Mouse (Mus musculus): Measurements from ENCODE around the gene Stambpl1.

The Stambpl1 gene

DNA sequence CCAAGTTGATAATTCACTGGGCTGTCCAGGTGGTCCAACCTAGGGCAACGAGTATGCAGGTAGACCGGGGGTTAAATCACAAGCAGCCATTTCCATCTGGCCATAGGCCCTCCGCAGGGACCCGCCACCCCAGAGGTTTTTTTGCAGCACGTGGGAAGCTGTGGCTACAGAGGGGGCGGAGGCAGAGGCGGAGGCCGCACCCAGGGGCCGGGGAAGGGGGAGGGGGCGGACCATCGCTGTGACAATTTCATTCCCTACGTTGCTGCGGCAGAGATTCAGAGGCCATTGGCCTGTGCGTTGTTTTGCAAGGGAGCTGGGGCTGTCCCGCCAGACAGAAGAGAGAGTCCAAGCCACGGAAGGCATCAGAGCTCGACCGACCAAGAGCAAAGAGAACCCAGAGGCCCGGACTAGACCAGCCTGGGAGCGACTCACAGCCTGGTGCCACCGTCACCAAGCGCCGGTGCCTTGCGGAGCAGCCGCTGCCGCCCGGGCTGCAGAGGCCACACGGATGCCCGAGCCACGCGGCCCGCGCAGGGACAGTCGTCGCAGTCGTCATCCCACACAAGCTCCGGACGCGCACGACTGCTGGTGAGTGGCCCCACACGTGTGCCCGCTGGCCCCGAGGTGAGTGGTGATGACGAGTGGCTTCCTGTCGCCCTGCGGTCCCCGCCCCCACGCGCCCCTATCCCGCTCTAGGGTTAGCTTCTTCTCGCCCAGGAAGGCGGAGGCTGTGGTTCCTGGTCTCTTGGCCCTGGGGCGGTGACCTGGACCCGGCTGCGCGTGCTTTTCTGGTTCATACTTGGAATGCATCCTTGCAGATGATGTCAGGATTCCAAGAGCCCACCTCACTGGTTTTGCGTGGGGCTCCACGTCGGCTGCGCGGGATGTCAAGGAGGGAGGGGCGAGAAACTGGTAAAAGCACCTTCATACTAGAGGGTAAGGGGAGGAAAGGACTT lies at the start of gene Stambpl1:
Gene Stambpl1, plus strand, starts transcription at position 222 of the 956 bp plus-strand sequence.
- DNase-seq (ENCODE audit: low read depth) = peak; percentile 93

DNA sequence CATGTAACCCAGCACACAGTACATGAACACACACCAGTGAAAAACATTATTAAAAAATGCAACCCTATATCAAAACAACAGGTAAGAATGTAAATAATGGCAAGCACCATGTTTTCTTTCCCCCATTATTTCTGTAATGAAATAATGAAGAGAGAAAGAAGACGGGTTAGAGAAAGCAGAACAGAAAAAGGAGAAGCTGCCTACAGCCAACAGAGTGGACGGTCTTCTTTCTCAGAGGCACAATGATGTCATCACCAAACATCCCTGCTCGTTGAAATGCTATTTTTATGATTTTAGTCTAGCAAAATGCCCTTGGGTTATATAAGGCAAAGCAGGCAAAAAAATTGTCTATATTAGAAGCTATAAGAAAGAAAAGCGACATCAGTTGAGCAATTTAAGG lies 43.6 kb upstream of the Stambpl1 start:
- DNase-seq (ENCODE audit: low read depth) = no peak

DNA sequence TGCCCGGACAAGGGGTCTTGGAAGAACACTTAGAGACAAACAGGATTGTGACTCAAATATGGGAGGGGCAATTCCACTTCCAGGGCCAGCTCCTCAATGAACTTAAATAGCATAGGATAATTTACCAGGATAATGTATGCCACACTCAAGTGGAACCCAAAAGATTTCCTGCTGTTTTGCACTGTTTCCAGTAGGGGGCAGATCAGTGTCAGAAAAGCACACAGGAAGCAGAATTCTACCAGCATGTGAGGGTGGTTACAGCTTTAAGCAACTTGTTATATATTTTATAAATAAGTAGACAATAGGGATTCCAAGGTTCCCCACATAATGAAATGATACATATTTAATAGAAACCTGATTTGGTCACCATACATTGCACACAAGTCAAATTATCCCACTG lies 40.1 kb upstream of the Stambpl1 start:
- DNase-seq (ENCODE audit: low read depth) = peak; percentile 80

DNA sequence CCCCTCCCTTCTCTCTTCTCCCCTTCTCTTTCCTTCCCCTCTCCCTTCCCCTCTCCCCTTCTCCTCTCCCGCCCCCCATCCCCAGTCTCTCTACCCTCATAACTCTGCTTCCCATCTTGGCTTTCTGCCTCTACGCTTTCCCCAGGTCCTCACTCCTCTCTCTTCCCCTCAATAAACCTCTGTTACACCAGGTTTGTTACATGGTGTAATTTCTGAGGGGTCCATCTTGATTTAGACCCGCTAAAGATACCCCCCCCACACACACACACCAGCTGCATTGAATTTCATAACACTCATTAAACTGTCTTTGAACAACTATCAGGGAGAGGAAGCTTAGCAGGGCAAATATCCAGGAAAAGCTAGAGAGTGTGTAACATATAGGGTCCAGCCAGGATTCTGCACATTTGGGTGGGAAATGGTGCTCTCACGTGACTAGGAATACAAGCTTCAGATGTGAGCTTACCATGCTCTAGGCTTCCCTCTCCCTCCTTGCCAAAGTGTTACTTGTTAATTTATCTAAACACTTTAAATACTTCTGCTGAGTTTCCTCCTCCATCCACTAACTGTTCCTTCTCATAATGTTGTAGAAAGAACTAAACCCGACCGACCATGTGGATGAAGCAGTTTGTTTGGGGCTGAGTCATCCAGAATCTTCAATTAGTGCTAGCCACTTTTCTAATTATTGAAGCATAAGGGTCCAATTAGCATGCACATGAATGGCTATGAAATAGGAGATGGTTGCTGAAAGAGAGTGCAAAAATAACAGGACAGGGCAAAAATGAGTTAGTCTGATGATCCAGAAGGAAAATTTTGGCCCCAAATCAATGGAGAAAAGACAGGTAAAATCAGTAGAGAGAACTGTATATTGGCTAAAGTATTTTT lies 38.5 kb upstream of the Stambpl1 start:
- DNase-seq (ENCODE audit: low read depth) = no peak

DNA sequence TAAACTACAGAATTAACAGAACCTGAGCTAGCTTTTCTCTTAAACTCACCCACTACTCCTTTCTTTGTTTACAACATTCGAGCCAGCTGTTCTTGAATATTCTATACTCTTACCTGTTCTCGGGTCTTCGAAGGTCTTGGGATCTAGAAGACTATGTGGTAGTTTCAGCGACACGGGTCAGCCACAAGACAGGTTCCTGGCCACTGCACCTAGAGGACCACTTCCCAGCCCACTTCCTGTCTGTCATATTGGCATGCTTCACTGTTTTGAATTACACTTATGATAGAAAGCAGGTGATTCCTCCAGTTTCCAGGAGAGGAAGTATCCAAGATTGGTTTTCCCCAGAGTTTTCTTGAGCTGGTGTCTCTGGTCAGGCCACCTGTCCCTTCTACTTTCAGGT lies 29.3 kb upstream of the Stambpl1 start:
- DNase-seq (ENCODE audit: low read depth) = peak; percentile 44

DNA sequence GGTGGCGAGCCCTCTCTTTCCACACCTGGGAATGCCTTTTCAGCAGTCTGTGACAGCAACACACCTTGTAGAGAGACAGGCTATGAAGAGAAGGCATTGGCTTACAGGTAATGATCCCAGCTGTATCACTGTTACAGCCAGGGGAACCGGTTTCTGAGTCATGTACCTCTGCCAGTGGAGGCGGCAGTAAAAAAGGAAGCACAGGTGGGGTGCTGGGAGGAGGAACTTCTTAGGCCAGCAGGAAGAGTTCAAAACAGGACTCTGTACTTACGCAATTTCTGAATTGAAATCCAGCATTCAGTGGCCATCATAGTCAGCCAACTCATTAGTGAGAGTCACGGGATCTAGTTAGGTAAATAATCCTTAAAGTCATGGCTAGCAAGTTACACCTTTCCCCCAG lies 26.1 kb upstream of the Stambpl1 start, which contains the start of gene Ankrd22:
Gene Ankrd22, minus strand, starts transcription at position 163 of the 400 bp plus-strand sequence.
- DNase-seq (ENCODE audit: low read depth) = no peak

DNA sequence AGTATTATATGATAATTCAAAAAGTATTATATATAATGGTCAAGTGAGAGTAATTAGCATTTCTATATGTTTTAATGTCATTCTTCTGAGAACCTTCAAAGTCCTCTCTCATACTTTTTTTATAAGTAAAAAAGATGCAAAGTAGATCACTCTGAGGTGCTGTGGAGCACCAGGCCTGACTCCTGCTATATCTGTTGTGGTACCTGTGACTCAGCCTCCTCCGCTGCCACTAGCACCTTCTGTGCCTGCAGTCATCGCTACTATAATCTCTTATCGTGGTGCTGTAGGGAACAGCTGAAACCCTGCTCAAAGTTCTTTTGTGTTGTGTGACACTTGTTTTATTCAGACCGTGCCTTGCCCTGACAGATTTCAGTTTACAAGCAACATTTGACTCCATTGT lies 25.6 kb upstream of the Stambpl1 start:
- no peak for DNase-seq (ENCODE audit: low read depth)

DNA sequence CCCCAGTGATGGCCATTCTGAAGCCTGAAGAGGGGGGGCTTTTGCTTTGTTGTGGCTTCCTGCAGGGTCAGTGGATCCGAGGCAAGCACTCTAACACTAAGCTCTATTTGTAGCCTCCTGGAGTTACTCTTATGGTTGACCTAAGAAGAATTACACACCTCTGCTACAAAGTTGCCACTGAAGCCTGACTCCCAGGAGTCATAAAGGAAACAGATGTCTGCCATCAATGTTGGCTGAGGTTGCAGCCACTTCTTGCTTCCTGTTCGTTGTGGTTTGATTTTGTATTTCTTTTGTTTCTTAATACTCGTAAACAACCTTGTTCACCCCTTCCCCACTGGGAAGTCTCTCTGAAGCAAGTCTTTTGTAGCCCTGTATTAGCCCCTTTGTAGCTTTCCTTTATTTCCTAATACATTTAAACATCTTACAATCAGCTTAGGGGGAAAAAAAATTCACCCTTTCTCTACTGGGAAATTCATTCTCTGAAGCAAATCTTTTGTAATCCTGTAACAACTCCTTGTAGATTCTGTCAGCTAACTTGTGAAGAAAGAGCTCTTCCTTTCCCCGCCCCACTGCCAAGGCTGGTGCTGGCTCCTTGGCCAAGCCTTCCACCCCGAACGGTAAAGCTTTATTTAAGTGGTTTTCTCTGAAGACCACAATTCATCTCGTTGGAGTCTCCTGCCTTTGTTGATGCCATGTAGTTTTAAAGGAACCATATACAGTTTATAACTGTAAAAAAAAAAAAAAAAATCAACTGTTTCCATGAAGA lies 23.9 kb upstream of the Stambpl1 start:
- peak; percentile 54 for DNase-seq (ENCODE audit: low read depth)

DNA sequence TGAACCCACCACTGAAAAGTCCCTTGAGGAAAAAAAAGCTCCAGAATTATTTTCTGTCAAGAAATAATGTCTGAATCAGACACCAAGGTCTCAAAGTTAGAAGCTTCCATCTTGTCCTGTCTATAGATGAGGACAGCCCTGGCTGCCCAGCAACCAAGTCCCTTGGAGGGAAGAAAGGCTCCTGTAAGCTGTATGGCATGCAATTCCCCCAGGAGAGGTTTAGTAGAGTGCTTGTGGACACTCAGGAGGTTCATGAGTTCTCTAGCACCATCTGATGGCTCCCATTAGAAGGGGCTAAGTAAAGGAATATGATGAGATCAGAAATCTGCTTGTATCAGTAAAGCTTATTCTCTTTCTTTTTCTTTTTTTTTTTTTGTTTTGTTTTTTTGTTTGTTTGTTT lies 22.9 kb upstream of the Stambpl1 start:
- DNase-seq (ENCODE audit: low read depth) = no peak

DNA sequence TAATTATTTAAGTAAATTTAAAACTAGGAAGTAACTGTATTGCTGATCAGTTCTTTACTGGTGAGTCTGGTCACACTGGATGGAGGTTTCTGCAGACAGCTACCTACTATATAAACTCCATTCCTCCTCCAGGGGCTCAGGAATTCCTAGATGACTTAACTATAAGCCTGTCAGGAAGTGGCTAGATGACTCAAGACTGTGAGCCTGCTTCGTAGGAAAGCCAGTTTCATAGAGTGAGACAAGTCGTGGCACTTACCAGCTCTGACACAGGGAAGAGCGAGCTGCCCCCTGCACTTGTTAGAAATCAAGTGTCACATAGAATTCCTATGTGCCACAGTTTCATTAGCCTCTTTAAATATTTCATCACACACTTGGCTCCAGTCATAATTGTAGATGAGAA lies 20.9 kb upstream of the Stambpl1 start:
- DNase-seq (ENCODE audit: low read depth) = no peak

DNA sequence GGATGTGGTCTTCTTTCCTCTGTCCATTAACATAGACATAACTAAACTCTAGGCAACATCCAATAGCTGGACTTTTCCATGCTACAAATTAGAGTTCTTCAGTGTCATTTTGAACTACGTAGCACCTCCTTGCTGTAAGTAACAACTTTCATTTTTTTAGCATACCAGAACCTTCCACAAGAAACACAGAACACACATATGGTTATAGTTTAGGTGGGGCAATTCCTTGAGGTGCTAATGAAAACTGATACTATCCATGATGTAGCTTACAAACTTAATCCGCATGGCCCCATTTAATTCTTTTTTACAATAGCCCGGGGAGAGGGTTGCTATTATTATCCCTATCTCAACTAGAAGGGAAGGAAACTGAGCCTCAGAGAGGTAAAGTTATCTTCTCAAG lies 18.0 kb upstream of the Stambpl1 start:
- DNase-seq (ENCODE audit: low read depth) = no peak

DNA sequence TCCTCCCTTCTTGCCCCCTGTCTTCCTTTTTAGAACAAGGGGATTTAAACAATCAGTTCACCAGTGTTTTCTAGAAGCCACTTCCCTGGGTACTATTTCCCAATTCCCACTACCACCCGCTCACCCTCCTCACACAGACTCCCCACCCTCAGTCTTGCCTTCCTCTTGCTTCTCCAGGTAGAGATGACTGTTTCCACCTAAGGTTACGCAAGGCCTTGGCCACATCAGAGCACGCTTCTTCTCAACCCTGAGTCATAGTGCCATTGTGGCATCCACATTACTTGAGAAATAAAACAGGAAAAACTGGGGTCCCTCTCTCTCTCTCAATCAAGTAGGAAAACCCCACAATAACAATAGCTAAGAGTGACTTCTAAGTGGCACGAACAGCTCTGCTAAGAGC lies 12.9 kb upstream of the Stambpl1 start:
- peak; percentile 21 for DNase-seq (ENCODE audit: low read depth)

DNA sequence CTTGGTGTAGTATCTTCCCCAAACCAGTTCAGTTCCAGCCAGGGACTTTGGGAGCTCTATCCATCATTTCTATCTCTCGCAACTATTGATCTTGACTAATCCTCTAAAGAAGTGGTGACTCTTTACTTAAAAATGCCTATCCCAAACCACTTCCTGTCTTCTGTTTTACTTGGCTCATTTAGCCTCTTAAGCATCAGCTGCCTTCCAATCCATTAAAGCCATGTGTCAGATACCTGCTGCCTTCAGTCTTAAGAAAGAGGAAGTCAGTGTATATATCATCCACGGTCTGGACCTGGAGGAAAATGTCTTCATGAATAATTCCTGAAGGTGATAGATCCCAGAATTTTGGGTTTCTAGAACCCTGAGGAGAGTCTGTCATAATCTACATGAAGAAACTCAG lies 11.7 kb upstream of the Stambpl1 start:
- no peak for DNase-seq (ENCODE audit: low read depth)

DNA sequence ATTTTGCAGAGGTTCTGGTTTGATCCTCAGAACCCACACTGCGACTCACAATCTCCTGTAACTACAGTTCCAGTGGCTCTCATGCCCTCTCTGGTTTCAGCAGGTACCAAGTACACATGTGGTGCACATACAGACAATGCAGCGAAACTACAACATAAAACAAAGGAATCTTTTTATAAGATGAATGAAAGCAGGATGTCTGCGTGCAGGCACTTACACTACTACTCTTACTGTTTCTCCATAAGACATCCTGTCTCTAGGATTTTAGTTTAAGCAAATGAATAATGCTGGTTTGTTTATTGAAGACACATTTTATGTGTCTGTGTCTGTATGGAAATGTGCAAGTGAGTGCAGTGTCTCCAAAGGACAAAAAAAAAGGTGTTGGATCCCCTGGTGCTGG lies 10.8 kb upstream of the Stambpl1 start:
- no peak for DNase-seq (ENCODE audit: low read depth)

DNA sequence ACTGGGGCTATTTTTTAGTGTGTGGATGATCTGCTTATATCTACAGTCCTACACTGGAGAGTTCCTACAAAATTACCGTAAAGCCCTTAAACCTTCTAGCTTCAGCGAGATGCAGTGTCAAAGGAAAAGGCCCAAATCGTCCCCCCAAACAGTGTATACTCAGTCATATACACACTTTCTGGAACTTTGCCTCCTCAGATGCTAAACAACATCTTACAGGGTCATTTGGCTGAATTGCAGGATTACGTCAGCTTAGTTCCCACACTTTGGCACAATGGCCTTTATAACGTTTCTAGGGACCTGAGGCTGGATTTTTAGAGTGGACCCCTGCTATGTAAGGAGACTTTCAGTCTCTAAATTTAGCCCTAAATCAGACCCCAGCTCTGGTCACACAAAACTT lies 9.5 kb upstream of the Stambpl1 start:
- DNase-seq (ENCODE audit: low read depth) = no peak

DNA sequence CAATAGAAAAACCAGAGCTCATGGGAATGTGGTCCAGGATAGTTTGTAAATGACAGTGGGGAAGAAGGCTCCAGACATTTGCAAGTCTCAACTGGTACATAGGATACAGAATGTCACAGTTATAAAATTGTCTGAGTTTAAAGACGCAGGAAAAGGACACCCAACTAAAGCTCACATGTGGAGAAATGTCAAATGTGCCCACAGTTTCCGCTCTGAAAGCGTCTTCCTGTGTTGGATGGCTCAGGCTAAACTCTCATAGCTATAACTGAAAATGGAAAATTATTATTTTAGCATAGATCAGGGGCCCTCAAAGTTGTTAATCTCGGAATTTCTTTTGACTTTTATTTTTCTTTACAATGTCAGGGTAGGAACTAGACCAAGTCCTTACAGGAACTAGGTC lies 5.2 kb upstream of the Stambpl1 start:
- peak; percentile 76 for DNase-seq (ENCODE audit: low read depth)

DNA sequence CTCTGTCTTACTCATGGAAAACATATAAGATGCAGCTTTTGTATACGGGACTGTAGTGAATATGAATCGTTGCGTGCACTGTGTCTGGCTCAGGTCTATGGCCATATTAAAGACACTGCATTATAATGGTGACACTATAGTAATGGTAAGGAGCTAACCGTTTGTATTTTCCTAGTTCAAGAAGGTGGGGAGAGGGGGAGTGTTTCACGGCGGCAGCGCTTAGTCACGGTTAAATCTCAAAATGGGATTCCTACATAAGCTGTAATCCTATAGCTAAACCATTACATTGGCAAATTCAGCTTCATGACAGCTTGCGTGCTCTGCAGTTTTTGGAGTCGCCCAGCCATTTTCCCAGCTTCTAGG lies 403 bp upstream of the Stambpl1 start:
- DNase-seq (ENCODE audit: low read depth) = no peak

DNA sequence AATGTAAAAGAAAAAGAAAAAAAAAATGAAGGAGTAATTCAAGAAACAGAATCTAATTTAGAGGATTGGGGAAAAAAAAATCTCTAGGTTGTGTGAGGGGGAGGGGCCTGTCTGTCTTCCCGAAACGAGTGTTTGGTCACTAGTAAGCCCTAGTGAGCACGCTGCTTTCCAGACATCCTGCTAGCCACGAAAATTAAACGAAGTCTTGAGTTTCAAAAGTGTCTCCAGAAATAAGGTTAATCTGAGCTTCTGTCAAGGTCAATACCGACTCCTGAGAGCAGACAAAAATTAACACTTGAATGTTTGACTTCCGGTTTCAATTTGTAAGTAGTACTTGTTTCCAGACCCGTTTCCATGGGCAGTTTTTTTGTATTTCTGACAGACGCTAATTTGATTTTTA lies 1.1 kb downstream of the Stambpl1 start:
- peak; percentile 78 for DNase-seq (ENCODE audit: low read depth)

DNA sequence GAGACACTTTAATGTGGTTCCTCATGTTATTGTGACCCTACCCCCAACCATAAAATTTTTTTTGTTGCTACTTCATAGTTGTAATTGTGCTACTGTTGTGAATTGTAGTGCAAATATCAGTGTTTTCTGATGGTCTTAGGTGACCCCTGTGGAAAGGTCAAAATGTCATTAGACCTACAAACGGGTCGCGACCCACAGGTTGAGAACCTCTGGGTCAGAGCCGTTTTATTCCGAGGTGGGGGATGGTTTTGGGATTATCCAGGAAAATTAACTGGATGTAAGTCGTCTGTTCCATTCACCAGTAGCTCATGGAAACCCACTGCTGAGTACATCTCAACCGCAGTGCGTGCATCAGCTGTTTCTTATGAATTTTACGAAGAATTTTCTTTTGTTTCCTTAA lies 1.7 kb downstream of the Stambpl1 start:
- no peak for DNase-seq (ENCODE audit: low read depth)

DNA sequence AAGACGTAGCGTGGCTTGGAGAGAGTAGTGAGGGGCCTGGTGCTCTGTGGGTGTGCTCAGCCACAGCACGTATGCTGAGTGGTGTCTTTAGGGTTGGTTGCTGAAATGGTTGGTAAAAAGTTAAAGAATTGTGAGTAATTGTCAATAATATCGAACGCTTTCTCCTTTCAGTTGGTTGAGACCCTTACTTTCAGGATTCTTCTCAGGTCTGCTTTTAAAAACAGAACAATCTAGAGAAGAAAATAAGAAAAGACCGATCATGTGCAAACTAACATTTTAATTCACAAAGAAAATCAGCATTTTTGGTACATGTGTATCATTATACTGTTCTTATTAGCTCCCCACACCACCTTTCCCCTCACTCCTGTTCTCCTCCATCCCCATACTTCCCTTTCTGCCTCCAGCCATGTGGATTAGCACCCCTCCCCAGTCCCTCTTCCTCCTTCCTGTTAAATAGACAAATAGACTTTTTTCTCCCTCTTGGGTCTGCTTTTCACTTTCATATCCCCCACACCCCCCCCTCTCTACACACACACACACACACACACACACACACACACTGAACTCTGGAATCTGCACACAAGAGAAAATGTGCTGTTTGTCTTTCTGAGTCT lies 2.2 kb downstream of the Stambpl1 start:
- peak; percentile 52 for DNase-seq (ENCODE audit: low read depth)

DNA sequence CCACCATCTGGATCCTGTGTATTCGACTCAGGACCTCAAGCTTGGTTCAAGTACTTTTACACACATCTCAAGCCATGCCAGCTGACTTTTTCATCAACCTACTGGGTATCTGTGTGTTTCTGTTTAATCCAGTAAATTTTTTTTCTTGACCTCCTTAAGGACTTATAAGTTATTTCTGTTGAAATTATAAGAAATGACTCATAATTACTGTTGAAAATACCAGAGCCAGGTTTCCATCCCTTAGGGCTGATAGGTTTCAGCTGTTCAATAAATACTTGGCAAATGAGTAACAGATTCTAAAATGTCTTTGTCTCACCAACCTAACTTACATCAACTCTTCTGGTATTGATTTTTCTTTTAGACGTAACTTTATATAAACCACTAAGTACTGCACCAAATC lies 3.0 kb downstream of the Stambpl1 start:
- DNase-seq (ENCODE audit: low read depth) = peak; percentile 29

DNA sequence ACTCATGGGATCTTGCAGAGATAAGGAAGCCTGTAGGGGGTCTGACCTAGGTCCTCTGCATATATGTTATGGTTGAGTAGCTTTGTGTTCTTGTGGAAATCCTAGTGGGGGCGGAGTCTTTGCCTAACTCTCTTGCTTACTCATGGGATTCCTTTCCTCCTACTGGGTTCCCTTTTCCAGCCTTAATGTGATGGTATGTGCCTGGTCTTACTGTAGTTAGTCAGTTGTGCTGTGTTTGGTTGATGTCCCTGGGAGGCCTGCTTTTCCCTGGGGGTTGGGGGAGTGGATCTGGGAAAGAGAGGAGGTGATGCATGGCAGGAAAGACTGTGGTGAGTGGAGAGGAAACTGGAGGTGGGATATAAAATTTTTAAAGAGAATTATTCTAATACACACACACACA lies 6.0 kb downstream of the Stambpl1 start:
- DNase-seq (ENCODE audit: low read depth) = no peak
